In genomic region chr6:145776241-145776640, GRCm38 (mm10) we compare ENCODE assay signal across 17 mouse cellular contexts.
"Had no signal": no experiment of that assay in that cellular context is flagged by ENCODE, and none has a peak within 500 bp of the region (broad histone marks: within the 10 kb centered on the region; RNA-seq: fewer than 3 reads in every experiment).

No protein-coding gene starts in this region.

- H3K27me3 ChIP-seq: neural tube, embryonic 12.5 days; neural tube, embryonic 13.5 days; neural tube, embryonic 15.5 days; stomach, embryonic 15.5 days had no signal

- H3K36me3 ChIP-seq: neural tube, embryonic 12.5 days; neural tube, embryonic 13.5 days; neural tube, embryonic 15.5 days; stomach, embryonic 15.5 days had no signal

- H3K4me3 ChIP-seq: neural tube, embryonic 12.5 days; neural tube, embryonic 13.5 days; neural tube, embryonic 15.5 days; stomach, embryonic 15.5 days had no signal

- H3K4me1 ChIP-seq: neural tube, embryonic 12.5 days; stomach, embryonic 15.5 days had no signal

- DNase-seq: retina, postnatal 1 day; right cerebral cortex, adult 18-20 months; right cerebral cortex, postnatal 14 days; right cerebral cortex, postnatal 25 days; right cerebral cortex, postnatal 4 days; spleen, adult 18-20 months; thymus, adult 18-20 months; thymus, adult 2 months; thymus, postnatal 14 days; thymus, postnatal 25 days; thymus, postnatal 36 days; thymus, postnatal 4 days had no signal

- H3K27ac ChIP-seq: neural tube, embryonic 12.5 days; neural tube, embryonic 13.5 days; neural tube, embryonic 15.5 days; stomach, embryonic 15.5 days; stomach, postnatal 0 days had no signal
